Mouse (Mus musculus) embryonic facial prominence, embryonic 12.5 days (tissue): ENCODE measurements around the gene Olfr1425. TPM values are rescaled to one million over a fixed set of nuclear protein-coding genes. Genes with fewer than 3 reads are reported as not detected.

ENCODE experiments used
- ATAC-seq: fragments of 200-750 bp; cut with Nextera tagmentation; 2 replicates; pipeline ENCODE4 v1.8.0; 2017; ENCODE audit not compliant: insufficient number of reproducible peaks, insufficient read depth, low FRiP score, low TSS enrichment
- H3K27ac ChIP-seq: fragments of 300-500 bp; sonication (generic); 2 replicates; pipeline ENCODE4 v1.5.1; 2016; ENCODE audit warnings: mild to moderate bottlenecking
- H3K27me3 ChIP-seq: fragments of 300-500 bp; sonication (generic); 2 replicates; pipeline ENCODE4 v1.6.1; 2016; ENCODE audit warnings: mild to moderate bottlenecking, moderate library complexity
- H3K36me3 ChIP-seq: fragments of 300-500 bp; sonication (generic); 2 replicates; pipeline ENCODE4 v1.6.1; 2016; ENCODE audit warnings: mild to moderate bottlenecking
- H3K4me1 ChIP-seq: fragments of 300-500 bp; sonication (generic); 2 replicates; pipeline ENCODE4 v1.6.1; 2016
- H3K4me2 ChIP-seq: fragments of 300-500 bp; sonication (generic); replicated peaks from 2 replicates; pipeline ENCODE4 v1.6.1; 2016; ENCODE audit warnings: mild to moderate bottlenecking, moderate library complexity
- H3K4me3 ChIP-seq: fragments of 300-500 bp; sonication (generic); 2 replicates; pipeline ENCODE4 v1.5.1; 2016; ENCODE audit warnings: mild to moderate bottlenecking
- H3K9ac ChIP-seq: fragments of 300-500 bp; sonication (generic); 2 replicates; pipeline ENCODE4 v1.6.1; 2016; ENCODE audit warnings: mild to moderate bottlenecking, moderate library complexity
- H3K9me3 ChIP-seq: fragments of 300-500 bp; sonication (generic); 2 replicates; pipeline ENCODE4 v1.6.1; 2016; ENCODE audit warnings: mild to moderate bottlenecking, moderate library complexity
- WGBS: fragments of 180-500 bp; shearing (Covaris S2); methylation state at CpG from one replicate; pipeline ENCODE4 v1.1.7; 2016; 5-methylcytosine and 5-hydroxymethylcytosine counted together
- polyA plus RNA-seq: library from polyadenylated mRNA; unstranded; fragments of >200 nt; fragmentation: Nextera tagmentation; extraction: Ambion mirVana; gene quantifications from 2 replicates; pipeline ENCODE4 v1.2.1, GENCODE M21; 2016

The Olfr1425 gene
- polyA plus RNA-seq, 1 experiment from 2014 or later = not detected

DNA sequence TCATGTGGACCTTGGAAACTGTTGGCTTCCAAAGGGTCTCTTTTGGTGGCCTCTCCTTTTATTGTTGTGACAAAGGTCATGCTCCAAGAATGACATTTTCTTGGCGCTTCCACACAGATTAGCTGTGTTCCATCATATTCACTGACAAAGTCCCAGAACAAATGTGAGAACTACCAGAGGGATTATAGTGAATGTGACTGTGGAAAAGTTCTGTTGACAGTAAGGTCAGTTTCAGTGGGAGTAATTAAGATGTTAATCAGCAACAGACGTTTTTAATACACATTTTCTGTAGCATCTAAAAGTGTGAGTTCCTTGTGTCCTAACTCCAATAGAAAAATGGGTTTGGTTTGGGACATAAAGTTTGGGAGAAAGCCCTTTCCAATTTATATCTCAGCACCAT lies 36.3 kb downstream of the Olfr1425 start, which contains the start of gene Olfr1423:
Gene Olfr1423 (minus strand): TSS at position 101 of the 400 bp plus-strand sequence.
- WGBS = 42% methylated on average over 2 of the region's 2 CpGs
- no peak for ATAC-seq
- H3K4me2 ChIP-seq = no peak within 1 kb of the TSS

GRCm38 (mm10) chr19:12037727-12038126 lies 39.8 kb downstream of the Olfr1425 start:
- Histone ChIP-seq H3K4me1 (no peaks in the 10 kb centered on the region), H3K4me2 (no peak overlapping the region), H3K27ac (no peak overlapping the region), H3K9ac (no peak overlapping the region), H3K4me3 (no peak overlapping the region), H3K9me3 (no peaks in the 10 kb centered on the region), H3K27me3 (no peaks in the 10 kb centered on the region), H3K36me3 (no peaks in the 10 kb centered on the region)
- ATAC-seq = no peak

More for the DNA sequence above, 36.3 kb downstream of the Olfr1425 start, which contains the start of gene Olfr1423:
- Histone ChIP-seq H3K9me3 (no peaks in the 10 kb centered on the region), H3K36me3 (no peaks in the 10 kb centered on the region), H3K4me3 (no peak within 1 kb of the TSS), H3K27ac (no peak within 1 kb of the TSS), H3K27me3 (no peaks in the 10 kb centered on the region), H3K4me1 (no peaks in the 10 kb centered on the region), H3K9ac (no peak within 1 kb of the TSS)

DNA sequence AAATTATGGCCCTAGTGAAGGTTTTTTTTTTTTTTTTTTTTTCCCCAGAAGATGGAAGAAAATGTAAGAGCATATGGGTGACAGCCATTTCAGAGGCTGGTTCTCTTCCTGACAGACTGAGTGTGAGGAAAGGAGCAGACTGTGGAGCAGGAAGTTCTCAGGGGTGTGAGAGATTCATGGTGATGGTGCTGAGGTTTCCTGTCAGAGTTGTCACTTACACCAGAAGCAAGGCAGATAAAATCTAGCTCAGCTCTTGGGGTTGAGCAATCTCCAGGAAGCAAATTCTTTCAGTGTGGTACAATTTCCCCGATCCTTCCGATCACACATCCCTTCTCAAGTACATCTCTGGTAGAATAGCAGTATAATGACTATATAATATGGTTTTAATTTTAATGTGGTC lies 50.9 kb downstream of the Olfr1425 start:
- no peaks in the 10 kb centered on the region for H3K27me3 ChIP-seq
- no peaks in the 10 kb centered on the region for H3K4me1 ChIP-seq
- no peak overlapping the region for H3K4me3 ChIP-seq
- no peak for ATAC-seq
- 68% methylated on average over 2 of the region's 2 CpGs for WGBS
- H3K9me3 ChIP-seq = no peaks in the 10 kb centered on the region
- H3K36me3 ChIP-seq = no peaks in the 10 kb centered on the region
- no peak overlapping the region for H3K4me2 ChIP-seq
- no peak overlapping the region for H3K27ac ChIP-seq
- no peak overlapping the region for H3K9ac ChIP-seq

- Histone ChIP-seq H3K4me1 (no peaks in the 10 kb centered on the region), H3K27ac (no peak overlapping the region), H3K4me2 (no peak overlapping the region), H3K4me3 (no peak overlapping the region), H3K9me3 (no peaks in the 10 kb centered on the region), H3K9ac (no peak overlapping the region), H3K36me3 (no peaks in the 10 kb centered on the region), H3K27me3 (no peaks in the 10 kb centered on the region)
- ATAC-seq = no peak
- WGBS = 89% methylated on average over 3 of the region's 3 CpGs
These were observed 52.2 kb downstream of the Olfr1425 start for GRCm38 (mm10) chr19:12025333-12025732.

GRCm38 (mm10) chr19:12024149-12024548 lies 53.4 kb downstream of the Olfr1425 start:
- no peaks in the 10 kb centered on the region for H3K36me3 ChIP-seq
- H3K9me3 ChIP-seq = no peaks in the 10 kb centered on the region
- no peaks in the 10 kb centered on the region for H3K27me3 ChIP-seq
- no peak for ATAC-seq
- H3K9ac ChIP-seq = no peak overlapping the region
- no peak overlapping the region for H3K4me2 ChIP-seq
- WGBS = 86% methylated on average over 4 of the region's 4 CpGs
- no peak overlapping the region for H3K4me3 ChIP-seq
- no peaks in the 10 kb centered on the region for H3K4me1 ChIP-seq
- H3K27ac ChIP-seq = no peak overlapping the region

Other genes starting within 250 kb of the Olfr1425 start
- gene Olfr1417, start 238.5 kb downstream of the Olfr1425 start, polyA plus RNA-seq = not detected in 2 replicates
- gene Olfr1418, start 216.7 kb downstream of the Olfr1425 start, polyA plus RNA-seq = not detected in 2 replicates
- not detected in 2 replicates for gene Olfr1419, start 202.6 kb downstream of the Olfr1425 start, polyA plus RNA-seq
- gene Olfr1420, start 191.2 kb downstream of the Olfr1425 start, polyA plus RNA-seq = 0.14 and 0.15 TPM in 2 replicates
- gene Patl1, start 165.3 kb downstream of the Olfr1425 start, polyA plus RNA-seq = 19.4 and 20.6 TPM in 2 replicates
- gene Osbp, start 111.8 kb downstream of the Olfr1425 start, polyA plus RNA-seq = 5.6 and 6.0 TPM in 2 replicates
- not detected in 2 replicates for gene Olfr1423, start 36.4 kb downstream of the Olfr1425 start, polyA plus RNA-seq
- gene Olfr1424, start 15.0 kb downstream of the Olfr1425 start, polyA plus RNA-seq = not detected in 2 replicates
- not detected in 2 replicates for gene Olfr1426, start 14.3 kb upstream of the Olfr1425 start, polyA plus RNA-seq
- not detected in 2 replicates for gene Olfr1427, start 25.6 kb upstream of the Olfr1425 start, polyA plus RNA-seq
- not detected in 2 replicates for gene Olfr1428, start 38.2 kb upstream of the Olfr1425 start, polyA plus RNA-seq
- not detected in 2 replicates for gene Olfr76, start 45.5 kb upstream of the Olfr1425 start, polyA plus RNA-seq
- not detected in 2 replicates for gene Olfr1555-ps1, start 92.4 kb upstream of the Olfr1425 start, polyA plus RNA-seq
- not detected in 2 replicates for gene Olfr1431, start 122.9 kb upstream of the Olfr1425 start, polyA plus RNA-seq
- gene Olfr1432, start 154.9 kb upstream of the Olfr1425 start, polyA plus RNA-seq = not detected in 2 replicates
- not detected in 2 replicates for gene Olfr262, start 163.9 kb upstream of the Olfr1425 start, polyA plus RNA-seq
- not detected in 2 replicates for gene Olfr235, start 183.3 kb upstream of the Olfr1425 start, polyA plus RNA-seq
- 0.08 TPM in 1 of 2 replicates, not detected in the other for gene Olfr1434, start 202.1 kb upstream of the Olfr1425 start, polyA plus RNA-seq
- gene Olfr1436, start 221.4 kb upstream of the Olfr1425 start, polyA plus RNA-seq = not detected in 2 replicates
- not detected in 2 replicates for gene Olfr1437, start 247.4 kb upstream of the Olfr1425 start, polyA plus RNA-seq